Comparison of ENCODE assay signal across 8 mouse cellular contexts in genomic region chr17:25406011-25406441, GRCm38 (mm10). TPM values are rescaled to one million over a fixed set of nuclear protein-coding genes. Genes with fewer than 3 reads are reported as not detected.
DNase-seq lines count a peak whose midpoint lies in the region; ATAC-seq and TF ChIP-seq lines count a peak whose summit lies in the region.

No protein-coding gene starts in this region.

- TF ChIP-seq POLR2A in lung, adult 2 months (IDR thresholded peaks at IDR 0.05; ENCODE audit: borderline replicate concordance, extremely low read depth, low read depth, low read length), result no peak

- H3K36me3 ChIP-seq in forebrain, embryonic 16.5 days (ENCODE audit: control insufficient read depth, insufficient read depth), result no peaks in the 10 kb centered on the region

- no peaks in the 10 kb centered on the region for H3K9me3 ChIP-seq in forebrain, embryonic 16.5 days (ENCODE audit: control insufficient read depth, low read length)

- TF ChIP-seq CTCF in lung, adult 2 months (IDR thresholded peaks at IDR 0.05; ENCODE audit: insufficient read depth, low read length), result no peak

- DNase-seq in layer of hippocampus, adult 11-12 months (ENCODE audit: low spot score), result peak; percentile 58
- no peak for DNase-seq in layer of hippocampus, adult 9-10 months (ENCODE audit: low spot score)
- peak; percentile 67 for DNase-seq in layer of hippocampus, postnatal 36 days
- peak; percentile 76 to 82 for DNase-seq in right cerebral cortex, postnatal 10 days (ENCODE audit: low spot score in 2 of 2)
- DNase-seq in spleen, adult 18-20 months, result no peak
- no peak for DNase-seq in lung, adult 2 months

- peak; percentile 73 for ATAC-seq in forebrain, embryonic 16.5 days
- ATAC-seq in monocyte, adult 5-6 weeks (replicated peaks; ENCODE audit: insufficient number of reproducible peaks, low FRiP score, low TSS enrichment, poor library complexity, severe bottlenecking), result no peak

- 3% methylated on average over 6 of the region's 6 CpGs for WGBS in forebrain, embryonic 16.5 days
- 30% methylated on average over 6 of the region's 6 CpGs for WGBS in lung, adult 2 months

- H3K9ac ChIP-seq in forebrain, embryonic 16.5 days (replicated peaks; ENCODE audit: low read depth, low read length), result no peak overlapping the region; the same call in 1 of the 2 replicates

- 0 out of 2 replicates have a peak overlapping the region, but pooled peaks have one; percentile 3 for H3K4me2 ChIP-seq in forebrain, embryonic 16.5 days (ENCODE audit: low read length)

- peaks cover 18% of the 10 kb centered on the region for H3K27me3 ChIP-seq in forebrain, embryonic 16.5 days (replicated peaks; ENCODE audit: control insufficient read depth, insufficient read depth, low read length)

- H3K4me3 ChIP-seq in forebrain, embryonic 16.5 days (replicated peaks; ENCODE audit: low read length), result no peak overlapping the region
- H3K4me3 ChIP-seq in lung, adult 2 months (replicated peaks; ENCODE audit: extremely low read depth, low read depth, low read length), result no peak overlapping the region

- peak overlapping the region; percentile 37; the same call in 1 of the 2 replicates for H3K27ac ChIP-seq in forebrain, embryonic 16.5 days (ENCODE audit: low read length)

- H3K4me1 ChIP-seq in forebrain, embryonic 16.5 days (replicated peaks; ENCODE audit: control insufficient read depth, insufficient read depth, low read length), result peaks cover 57% of the 10 kb centered on the region
- H3K4me1 ChIP-seq in lung, adult 2 months (ENCODE audit: control insufficient read depth, insufficient read depth, low read length), result no peaks in the 10 kb centered on the region

RNA-seq across cellular contexts. Expression of gene Cacna1h, which starts 27.6 kb away (rescaled TPM):
- 12.4 and 14.7 TPM in 2 replicates for polyA plus RNA-seq in forebrain, embryonic 16.5 days (2015; fragmentation: Nextera tagmentation; extraction: Ambion mirVana)
- total RNA-seq in layer of hippocampus, postnatal 36 days (2021), result 100 to 1,000 TPM; 107 to 127 TPM
- 1.9 and 3.2 TPM in 2 replicates for polyA plus RNA-seq in lung, adult 2 months (2012; rRNA removed)
- total RNA-seq in monocyte, adult 5-6 weeks (2017), result 0.48 to 0.97 TPM in 2 of 3 replicates, not detected in the other

RNA-seq across cellular contexts. Expression of gene Tpsg1, which starts 37.0 kb away (rescaled TPM):
- polyA plus RNA-seq in forebrain, embryonic 16.5 days (2015; fragmentation: Nextera tagmentation; extraction: Ambion mirVana), result 0.36 TPM in 1 of 2 replicates, not detected in the other
- not detected for total RNA-seq in layer of hippocampus, postnatal 36 days (2021)
- polyA plus RNA-seq in lung, adult 2 months (2012; rRNA removed), result 0.17 and 0.65 TPM in 2 replicates
- total RNA-seq in monocyte, adult 5-6 weeks (2017), result not detected in 3 replicates

RNA-seq across cellular contexts. Expression of gene Tpsb2, which starts 39.9 kb away (rescaled TPM):
- polyA plus RNA-seq in forebrain, embryonic 16.5 days (2015; fragmentation: Nextera tagmentation; extraction: Ambion mirVana), result 0.39 TPM in 1 of 2 replicates, not detected in the other
- total RNA-seq in layer of hippocampus, postnatal 36 days (2021), result under 1 TPM in 1 of 2 experiments, not detected in 1; 0.96 TPM
- polyA plus RNA-seq in lung, adult 2 months (2012; rRNA removed), result 6.4 and 6.5 TPM in 2 replicates
- total RNA-seq in monocyte, adult 5-6 weeks (2017), result not detected in 3 replicates

RNA-seq across cellular contexts. Expression of gene Tekt4, which starts 48.4 kb away (rescaled TPM):
- 0.80 and 0.88 TPM in 2 replicates for polyA plus RNA-seq in forebrain, embryonic 16.5 days (2015; fragmentation: Nextera tagmentation; extraction: Ambion mirVana)
- total RNA-seq in layer of hippocampus, postnatal 36 days (2021), result 1 to 10 TPM; 1.2 to 2.8 TPM
- 11.4 and 11.9 TPM in 2 replicates for polyA plus RNA-seq in lung, adult 2 months (2012; rRNA removed)
- total RNA-seq in monocyte, adult 5-6 weeks (2017), result not detected in 3 replicates

Comparison
In these comparisons a context has a peak if more than half of its experiments do, and no peak if none do; other contexts are left out.
1. DNase-seq: peak in layer of hippocampus, adult 11-12 months (single experiment), layer of hippocampus, postnatal 36 days (2 of 2) and right cerebral cortex, postnatal 10 days (2 of 2); none in layer of hippocampus, adult 9-10 months (single experiment), spleen, adult 18-20 months (0 of 2) and lung, adult 2 months (single experiment).
2. RNA of gene Cacna1h, which starts 27.6 kb away (total RNA-seq): 107 to 127 TPM in layer of hippocampus, postnatal 36 days; 0.48 to 0.97 TPM in monocyte, adult 5-6 weeks; every median in the first group is over 10 times any median in the second.